Mouse (Mus musculus): ENCODE measurements at regions not wholly inside any gene's neighbourhood (a gene's known extent, or its start where the extent isn't known, plus 50 kb on each side); places are given as distances from the start of the nearest gene placed in this dataset.

DNA sequence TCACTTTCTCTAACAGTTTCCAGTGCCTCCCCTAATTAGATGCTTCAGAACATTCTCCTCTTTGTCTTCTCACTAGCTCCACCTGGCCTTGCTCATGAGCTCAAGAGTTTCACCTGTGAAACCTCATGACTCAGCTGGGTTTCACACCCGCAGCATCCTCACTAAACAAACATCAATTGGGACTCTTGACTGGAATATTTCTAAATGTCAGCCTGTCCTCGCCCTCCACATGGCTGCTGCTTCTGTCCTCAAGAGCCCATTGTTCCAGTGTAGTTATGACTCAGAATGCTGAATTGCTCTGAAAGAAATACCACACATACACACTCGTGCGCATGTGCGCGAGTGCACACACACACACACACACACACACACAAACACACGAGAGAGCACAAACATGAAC is 407.2 kb downstream of the Prss52 start:
- Histone ChIP-seq H3K27ac (replicated peaks; ENCODE audit: low read depth, low read length) (no peak overlapping the region), H3K4me1 (ENCODE audit: control insufficient read depth, insufficient read depth, insufficient read length, low read length) (no peaks in the 10 kb centered on the region), H3K4me3 (ENCODE audit: insufficient read depth, low read depth, low read length) (no peak overlapping the region)

- no peak overlapping the region for H3K4me3 ChIP-seq (ENCODE audit: insufficient read depth, low read depth, low read length)
Observed at GRCm38 (mm10) chr14:64512726-64513125, 408.6 kb downstream of the Prss52 start.

DNA sequence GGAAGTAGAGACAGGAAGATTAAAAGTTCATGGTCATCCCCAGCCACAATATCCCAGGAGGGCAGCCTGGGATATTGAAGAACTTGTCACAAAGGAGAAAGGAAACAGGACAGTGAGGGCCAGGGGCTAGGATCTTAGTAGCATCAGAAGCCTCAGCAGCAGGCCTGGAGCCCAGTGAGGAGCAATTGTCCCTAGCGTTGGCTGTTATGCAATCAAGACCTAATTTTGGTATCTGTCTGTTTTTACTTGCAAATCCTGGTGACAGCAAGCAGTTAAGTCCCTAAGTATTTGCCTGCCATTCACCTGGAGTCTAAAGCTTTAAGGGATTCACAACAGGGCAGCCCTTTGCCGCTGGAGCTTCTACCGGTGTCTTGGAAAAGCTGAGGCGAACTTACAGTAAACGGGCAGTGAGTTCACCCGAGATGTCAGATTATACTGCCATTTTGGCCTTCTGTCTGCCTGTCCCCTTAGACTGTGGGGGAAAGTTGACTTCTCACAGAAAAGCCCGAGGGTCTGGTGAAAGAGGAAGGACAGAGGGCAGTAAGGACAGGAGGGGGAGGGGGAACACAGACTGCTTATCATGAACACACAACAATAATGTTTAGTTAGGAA is 413.6 kb downstream of the Prss52 start:
- Histone ChIP-seq H3K27ac (replicated peaks; ENCODE audit: low read depth, low read length) (no peak overlapping the region), H3K4me1 (ENCODE audit: control insufficient read depth, insufficient read depth, insufficient read length, low read length) (no peaks in the 10 kb centered on the region), H3K4me3 (ENCODE audit: insufficient read depth, low read depth, low read length) (no peak overlapping the region)

More at GRCm38 (mm10) chr14:64512726-64513125, 408.6 kb downstream of the Prss52 start:
- H3K27ac ChIP-seq (replicated peaks; ENCODE audit: low read depth, low read length): no peak overlapping the region
- H3K4me1 ChIP-seq (ENCODE audit: control insufficient read depth, insufficient read depth, insufficient read length, low read length): no peaks in the 10 kb centered on the region

- H3K27ac ChIP-seq (replicated peaks; ENCODE audit: low read depth, low read length): no peak overlapping the region
- H3K4me1 ChIP-seq (ENCODE audit: control insufficient read depth, insufficient read depth, insufficient read length, low read length): no peaks in the 10 kb centered on the region; the same call in 1 of the 2 replicates
- H3K4me3 ChIP-seq (ENCODE audit: insufficient read depth, low read depth, low read length): no peak overlapping the region
Observed at GRCm38 (mm10) chr14:64524641-64525040, 420.6 kb downstream of the Prss52 start.

DNA sequence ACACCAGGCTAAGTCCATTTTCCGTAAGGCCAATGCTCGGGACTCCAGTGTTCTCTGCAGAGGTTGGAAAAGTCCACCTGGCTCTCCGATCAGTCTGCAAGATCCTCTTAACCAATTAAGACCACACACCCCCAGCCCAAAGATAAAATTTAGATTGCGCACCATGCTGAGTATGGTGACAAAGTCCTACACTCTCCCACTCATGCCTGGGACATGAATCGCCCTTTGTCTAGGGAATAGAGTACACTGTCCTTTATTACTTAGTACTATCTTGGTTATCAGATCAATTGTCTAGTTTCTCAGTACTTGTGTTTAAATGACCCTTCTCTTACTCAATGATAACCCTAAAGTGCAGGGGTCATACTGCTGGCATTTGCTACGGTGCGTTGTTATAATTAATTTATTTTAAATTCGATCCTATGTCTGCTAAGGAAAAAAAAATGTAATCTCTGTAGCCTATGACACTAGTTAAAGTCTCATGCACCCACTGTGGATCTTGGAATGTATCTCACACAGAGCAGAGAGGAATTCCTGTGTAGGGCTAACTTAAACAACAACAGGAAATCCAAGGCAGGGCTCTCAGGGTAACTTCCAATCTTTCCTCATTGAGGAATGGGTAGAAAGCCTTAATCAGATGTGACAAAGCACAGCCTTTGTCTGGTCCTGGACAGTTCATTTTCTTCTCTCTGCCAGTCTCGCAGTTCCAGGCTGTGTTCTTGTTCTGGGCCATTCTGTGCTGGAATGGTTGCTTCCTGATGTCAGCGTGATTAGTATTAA is 421.4 kb downstream of the Prss52 start:
- Histone ChIP-seq H3K4me1 (ENCODE audit: control insufficient read depth, insufficient read depth, insufficient read length, low read length) (no peaks in the 10 kb centered on the region; the same call in 1 of the 2 replicates), H3K27ac (replicated peaks; ENCODE audit: low read depth, low read length) (no peak overlapping the region), H3K4me3 (ENCODE audit: insufficient read depth, low read depth, low read length) (no peak overlapping the region)

DNA sequence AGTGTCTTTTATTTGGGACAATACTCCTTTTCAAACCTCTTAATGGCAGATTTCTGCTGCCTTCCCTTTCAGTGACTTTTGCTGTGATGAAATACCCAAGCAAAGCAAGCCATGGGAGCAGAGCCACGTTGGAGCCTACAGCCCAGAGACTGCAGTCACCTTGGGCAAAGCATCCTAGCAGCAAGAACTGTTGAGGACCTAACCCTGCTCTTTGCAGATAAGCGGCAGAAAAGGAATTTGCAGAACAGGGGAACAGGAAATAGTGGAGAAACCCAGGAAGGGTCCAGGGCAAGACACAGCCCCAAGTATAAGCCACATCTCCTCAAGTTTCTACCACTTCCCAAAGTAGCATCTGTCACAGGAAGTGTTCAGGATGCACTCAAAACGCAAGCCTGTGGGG is 426.5 kb downstream of the Prss52 start:
- Histone ChIP-seq H3K4me3 (ENCODE audit: insufficient read depth, low read depth, low read length) (no peak overlapping the region), H3K4me1 (ENCODE audit: control insufficient read depth, insufficient read depth, insufficient read length, low read length) (no peaks in the 10 kb centered on the region; the same call in 1 of the 2 replicates), H3K27ac (replicated peaks; ENCODE audit: low read depth, low read length) (no peak overlapping the region)

- H3K27ac ChIP-seq (replicated peaks; ENCODE audit: low read depth, low read length): no peak overlapping the region
- H3K4me1 ChIP-seq (ENCODE audit: control insufficient read depth, insufficient read depth, insufficient read length, low read length): no peaks in the 10 kb centered on the region
- H3K4me3 ChIP-seq (ENCODE audit: insufficient read depth, low read depth, low read length): no peak overlapping the region
Observed at GRCm38 (mm10) chr14:64531221-64531949, 427.3 kb downstream of the Prss52 start.

- Histone ChIP-seq H3K4me3 (ENCODE audit: insufficient read depth, low read depth, low read length) (no peak overlapping the region), H3K27ac (replicated peaks; ENCODE audit: low read depth, low read length) (no peak overlapping the region), H3K4me1 (ENCODE audit: control insufficient read depth, insufficient read depth, insufficient read length, low read length) (no peaks in the 10 kb centered on the region)
Observed at GRCm38 (mm10) chr14:64532351-64532750, 428.3 kb downstream of the Prss52 start.

DNA sequence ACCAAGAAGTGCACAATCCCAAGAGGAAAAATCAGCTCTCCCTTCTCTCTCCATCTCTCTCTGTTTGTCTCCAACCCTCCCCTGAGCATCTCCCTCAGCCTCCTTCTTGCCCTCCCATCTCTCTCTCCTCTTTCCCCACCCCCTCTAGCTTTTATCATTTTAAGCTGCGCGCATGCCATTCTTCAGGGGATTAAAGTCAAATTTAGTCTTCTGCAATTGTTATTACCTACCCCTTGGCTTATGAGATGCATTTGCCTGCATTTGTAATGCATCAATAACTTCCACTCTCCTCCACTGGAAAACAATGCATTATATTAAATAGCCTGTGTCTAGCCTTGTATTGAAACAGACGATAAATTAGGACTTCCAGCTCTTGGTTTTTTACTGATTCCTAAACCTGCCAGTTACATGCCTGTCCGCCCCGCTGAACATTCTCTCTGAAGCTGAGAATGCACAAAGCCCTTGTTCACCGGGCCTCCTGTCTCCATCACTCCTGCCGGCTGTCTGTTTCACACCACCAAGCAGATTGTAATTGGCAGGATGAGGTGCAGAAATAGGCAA is 429.6 kb downstream of the Prss52 start:
- no peaks in the 10 kb centered on the region for H3K4me1 ChIP-seq (ENCODE audit: control insufficient read depth, insufficient read depth, insufficient read length, low read length)
- no peak overlapping the region for H3K27ac ChIP-seq (replicated peaks; ENCODE audit: low read depth, low read length)
- no peak overlapping the region for H3K4me3 ChIP-seq (ENCODE audit: insufficient read depth, low read depth, low read length)

DNA sequence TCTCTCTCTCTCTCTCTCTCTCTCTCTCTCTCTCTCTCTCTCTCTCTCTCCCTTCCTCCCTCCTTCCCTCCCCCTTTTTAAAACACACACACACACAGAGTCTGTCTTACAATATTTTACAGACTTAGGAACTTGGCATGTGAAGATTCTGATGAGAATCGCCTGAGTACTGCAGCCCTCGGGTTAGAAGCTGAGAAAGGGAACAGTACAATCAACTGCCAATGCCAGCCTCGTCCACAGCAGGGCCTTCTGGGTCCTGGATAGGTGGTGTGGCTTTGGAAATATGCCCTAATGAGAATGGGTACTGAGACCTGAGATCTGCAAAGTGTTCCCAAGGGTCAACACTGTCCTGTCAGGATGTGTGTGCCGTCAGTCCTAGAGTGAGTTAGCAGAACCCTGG is 430.1 kb downstream of the Prss52 start:
- no peak overlapping the region for H3K27ac ChIP-seq (replicated peaks; ENCODE audit: low read depth, low read length)
- no peak overlapping the region for H3K4me3 ChIP-seq (ENCODE audit: insufficient read depth, low read depth, low read length)
- H3K4me1 ChIP-seq (ENCODE audit: control insufficient read depth, insufficient read depth, insufficient read length, low read length): no peaks in the 10 kb centered on the region

DNA sequence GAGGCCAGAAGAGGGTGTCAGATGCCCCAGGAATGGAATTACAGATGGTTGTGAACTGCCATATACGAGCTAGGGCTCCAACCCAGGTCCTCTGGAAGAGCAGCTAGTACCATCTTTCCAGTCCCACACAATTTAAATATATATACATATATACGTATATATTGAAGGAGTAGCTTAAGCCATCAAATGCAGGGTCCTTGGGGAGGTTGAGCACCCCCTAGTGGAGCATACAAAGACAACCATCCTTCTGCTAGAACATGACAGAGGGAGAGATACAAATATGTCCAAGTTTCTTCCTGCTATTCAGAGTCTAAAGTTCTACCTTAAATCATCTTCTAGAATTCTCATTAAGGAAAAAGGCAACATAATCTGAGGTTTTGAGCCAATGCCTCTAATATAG is 435.4 kb downstream of the Prss52 start:
- no peak overlapping the region for H3K4me3 ChIP-seq (ENCODE audit: insufficient read depth, low read depth, low read length)
- no peaks in the 10 kb centered on the region for H3K4me1 ChIP-seq (ENCODE audit: control insufficient read depth, insufficient read depth, insufficient read length, low read length)
- H3K27ac ChIP-seq (replicated peaks; ENCODE audit: low read depth, low read length): no peak overlapping the region

DNA sequence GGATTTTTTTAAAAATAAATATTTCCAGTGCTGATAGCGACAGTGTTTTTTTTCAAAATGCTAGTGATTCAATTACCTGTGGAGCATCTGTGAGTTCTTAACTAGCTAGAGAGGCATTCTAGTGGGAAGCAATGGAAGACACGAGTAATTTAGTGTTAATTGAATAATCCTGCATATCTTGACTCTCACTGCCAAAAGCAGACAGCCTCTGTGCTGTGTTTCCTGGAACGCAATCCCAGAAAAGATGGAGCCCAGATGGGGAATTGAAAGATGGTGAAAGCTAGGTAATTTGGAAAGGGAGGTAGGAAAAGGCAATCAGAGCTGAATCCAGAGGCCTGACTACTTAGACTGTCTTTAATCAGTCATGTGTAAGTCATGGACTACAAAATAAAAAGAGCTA is 441.0 kb downstream of the Prss52 start:
- no peaks in the 10 kb centered on the region for H3K4me1 ChIP-seq (ENCODE audit: control insufficient read depth, insufficient read depth, insufficient read length, low read length)
- no peak overlapping the region for H3K4me3 ChIP-seq (ENCODE audit: insufficient read depth, low read depth, low read length)
- H3K27ac ChIP-seq (replicated peaks; ENCODE audit: low read depth, low read length): no peak overlapping the region

GRCm38 (mm10) chr14:64546787-64547186 is 442.7 kb downstream of the Prss52 start:
- Histone ChIP-seq H3K4me1 (ENCODE audit: control insufficient read depth, insufficient read depth, insufficient read length, low read length) (no peaks in the 10 kb centered on the region), H3K4me3 (ENCODE audit: insufficient read depth, low read depth, low read length) (no peak overlapping the region), H3K27ac (replicated peaks; ENCODE audit: low read depth, low read length) (no peak overlapping the region)

- no peak overlapping the region for H3K27ac ChIP-seq (replicated peaks; ENCODE audit: low read depth, low read length)
- H3K4me1 ChIP-seq (ENCODE audit: control insufficient read depth, insufficient read depth, insufficient read length, low read length): no peaks in the 10 kb centered on the region
- H3K4me3 ChIP-seq (ENCODE audit: insufficient read depth, low read depth, low read length): no peak overlapping the region
Observed at GRCm38 (mm10) chr14:64552951-64553350, 448.9 kb downstream of the Prss52 start.

- Histone ChIP-seq H3K27ac (replicated peaks; ENCODE audit: low read depth, low read length) (no peak overlapping the region), H3K4me3 (ENCODE audit: insufficient read depth, low read depth, low read length) (no peak overlapping the region), H3K4me1 (ENCODE audit: control insufficient read depth, insufficient read depth, insufficient read length, low read length) (no peaks in the 10 kb centered on the region)
Observed at GRCm38 (mm10) chr14:64556042-64556441, 452.0 kb downstream of the Prss52 start.
